ENCODE assay signal across 8 mouse cellular contexts in the genomic region with DNA sequence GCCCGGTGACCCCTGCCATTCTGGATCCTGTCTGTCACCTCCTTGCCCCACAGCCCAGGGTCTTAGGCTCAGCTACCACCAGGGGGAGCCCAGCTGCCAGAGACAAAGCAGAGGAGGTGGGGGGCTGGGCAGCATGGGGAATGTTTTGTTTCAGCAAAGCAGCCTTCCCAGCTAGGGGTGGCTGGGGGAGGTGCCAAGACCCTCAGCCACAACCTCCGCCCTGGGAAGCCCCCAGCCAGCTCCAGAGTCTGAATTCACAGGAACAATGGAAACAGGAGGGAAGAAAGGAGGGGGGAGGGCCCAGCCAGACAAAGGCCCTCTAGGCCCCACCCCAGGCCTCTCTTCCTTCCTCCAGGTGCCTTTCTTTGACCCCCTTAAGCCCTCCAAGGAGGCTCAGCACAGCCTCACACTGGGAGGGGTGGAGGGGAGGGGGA. TPM values are rescaled to one million over a fixed set of nuclear protein-coding genes. Genes with fewer than 3 reads are reported as not detected.
DNase-seq lines count a peak whose midpoint lies in the region; ATAC-seq lines count a peak whose summit lies in the region.

No protein-coding gene starts in this region.

- H3K4me2 ChIP-seq in hindbrain, embryonic 11.5 days (replicated peaks; ENCODE audit: low read depth, low read length), result peak overlapping the region; percentile 17

- H3K4me3 ChIP-seq in hindbrain, embryonic 11.5 days (ENCODE audit: low read depth, low read length), result no peak overlapping the region

- H3K36me3 ChIP-seq in hindbrain, embryonic 11.5 days (ENCODE audit: control insufficient read depth, insufficient read depth, low read length), result 0 out of 2 replicates have a peak, but pooled peaks cover 8% of the 10 kb centered on the region

- ATAC-seq in frontal cortex, adult (ENCODE audit: low TSS enrichment), result peak; percentile 22; the same call in 1 of the 2 replicates
- ATAC-seq in hindbrain, embryonic 11.5 days (ENCODE audit: low FRiP score), result peak; percentile 83
- ATAC-seq in inflammation-experienced regulatory T-cells, adult 6 months, result no peak

- WGBS in hindbrain, embryonic 11.5 days, result 0% methylated on average over 2 of the region's 2 CpGs

- H3K4me1 ChIP-seq in hindbrain, embryonic 11.5 days (replicated peaks; ENCODE audit: control insufficient read depth, insufficient read depth, low read length), result peaks cover 53% of the 10 kb centered on the region

- no peaks in the 10 kb centered on the region for H3K27me3 ChIP-seq in hindbrain, embryonic 11.5 days (ENCODE audit: control insufficient read depth, insufficient read depth, low read length)

- DNase-seq in T-cell, adult 2 months (ENCODE audit: low spot score), result peak; percentile 78
- peak; percentile 83 for DNase-seq in cerebellum, adult 9-10 months
- DNase-seq in hindbrain, embryonic 11.5 days (ENCODE audit: low spot score), result peak; percentile 98
- peak; percentile 76 to 78 for DNase-seq in layer of hippocampus, postnatal 36 days
- peak; percentile 94 for DNase-seq in lung, postnatal 36 days
- DNase-seq in retina, postnatal 7 days (ENCODE audit: low read depth, low spot score), result peak; percentile 79

- H3K27ac ChIP-seq in hindbrain, embryonic 11.5 days (ENCODE audit: low read depth, low read length), result peak overlapping the region; percentile 99

- peak overlapping the region; percentile 64 for H3K9ac ChIP-seq in hindbrain, embryonic 11.5 days (ENCODE audit: low read depth, low read length)

- H3K9me3 ChIP-seq in hindbrain, embryonic 11.5 days (ENCODE audit: control insufficient read depth, low read length), result no peaks in the 10 kb centered on the region

RNA-seq across cellular contexts. Expression of gene Gnai2, which starts 8.3 kb away (rescaled TPM):
- polyA plus RNA-seq in hindbrain, embryonic 11.5 days (2014; fragmentation: Nextera tagmentation; extraction: Ambion mirVana), result 529 and 534 TPM in 2 replicates
- total RNA-seq in layer of hippocampus, postnatal 36 days (2021), result 100 to 1,000 TPM; 195 to 208 TPM
- 100 to 1,000 TPM; 136 to 264 (median 154) TPM for polyA plus RNA-seq in inflammation-experienced regulatory T-cells, adult 6 months (2017; shearing (Covaris generic))

RNA-seq across cellular contexts. Expression of gene Sema3b, which starts 17.8 kb away (rescaled TPM):
- 1.4 and 1.6 TPM in 2 replicates for polyA plus RNA-seq in hindbrain, embryonic 11.5 days (2014; fragmentation: Nextera tagmentation; extraction: Ambion mirVana)
- 1 to 10 TPM; 1.7 to 2.2 TPM for total RNA-seq in layer of hippocampus, postnatal 36 days (2021)
- polyA plus RNA-seq in inflammation-experienced regulatory T-cells, adult 6 months (2017; shearing (Covaris generic)), result not detected

RNA-seq across cellular contexts. Expression of gene Ifrd2, which starts 39.4 kb away (rescaled TPM):
- polyA plus RNA-seq in hindbrain, embryonic 11.5 days (2014; fragmentation: Nextera tagmentation; extraction: Ambion mirVana), result 26.9 and 27.7 TPM in 2 replicates
- total RNA-seq in layer of hippocampus, postnatal 36 days (2021), result 10 to 100 TPM; 11.2 to 13.8 TPM
- 10 to 100 TPM; 13.7 to 32.0 (median 31.7) TPM for polyA plus RNA-seq in inflammation-experienced regulatory T-cells, adult 6 months (2017; shearing (Covaris generic))

RNA-seq across cellular contexts. Expression of gene Slc38a3, which starts 42.5 kb away (rescaled TPM):
- 8.0 and 9.8 TPM in 2 replicates for polyA plus RNA-seq in hindbrain, embryonic 11.5 days (2014; fragmentation: Nextera tagmentation; extraction: Ambion mirVana)
- 10 to 100 TPM; 53.9 to 60.6 TPM for total RNA-seq in layer of hippocampus, postnatal 36 days (2021)
- polyA plus RNA-seq in inflammation-experienced regulatory T-cells, adult 6 months (2017; shearing (Covaris generic)), result not detected

RNA-seq across cellular contexts. Expression of gene Hyal3, which starts 46.2 kb away (rescaled TPM):
- polyA plus RNA-seq in hindbrain, embryonic 11.5 days (2014; fragmentation: Nextera tagmentation; extraction: Ambion mirVana), result 0.18 and 0.39 TPM in 2 replicates
- 1 to 10 TPM; 1.3 to 1.8 TPM for total RNA-seq in layer of hippocampus, postnatal 36 days (2021)
- 1 to 10 TPM in 1 of 3 experiments, under 1 TPM in 2; 0.59 to 1.7 (median 0.94) TPM for polyA plus RNA-seq in inflammation-experienced regulatory T-cells, adult 6 months (2017; shearing (Covaris generic))
